Mouse (Mus musculus): ENCODE results near the gene Slc29a3.

DNA sequence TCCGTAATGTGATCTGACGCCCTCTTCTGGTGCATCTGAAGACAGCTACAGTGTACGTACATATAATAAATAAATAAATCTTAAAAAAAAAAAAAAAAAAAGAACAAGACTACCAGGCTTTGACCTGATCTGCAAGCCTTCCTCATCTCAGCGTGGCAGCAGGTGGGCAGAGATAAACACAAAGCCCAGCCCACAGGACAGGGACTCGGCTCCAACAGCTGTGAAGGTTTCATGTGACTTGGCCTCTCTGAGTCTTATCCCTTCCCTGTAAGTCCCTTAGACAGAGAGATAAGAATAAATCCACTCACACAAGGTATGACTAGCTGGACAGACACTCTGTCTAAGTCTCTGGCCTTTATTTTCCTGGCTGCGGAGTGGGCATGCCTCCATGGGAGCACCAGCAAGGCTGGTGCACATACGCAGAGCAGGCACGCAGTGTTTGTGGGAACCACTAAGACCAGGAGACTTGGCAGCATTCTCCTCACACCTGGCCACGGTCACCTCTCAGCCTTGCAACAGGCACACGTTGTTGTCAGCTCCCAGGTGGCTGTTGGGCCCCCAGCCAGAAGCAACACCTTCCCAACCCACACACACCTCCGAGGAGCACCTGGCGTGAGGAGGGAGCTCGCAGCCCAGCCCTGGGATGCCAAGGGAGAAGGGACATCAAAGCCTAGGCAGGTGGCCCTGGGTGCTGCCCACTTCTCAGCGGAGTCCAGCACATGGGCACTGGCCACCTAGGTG lies 45.3 kb upstream of the Slc29a3 start:
- no peak for TF ChIP-seq CTCF (IDR thresholded peaks at IDR 0.05; ENCODE audit: insufficient read depth, low read depth, low read length)
- no peak for TF ChIP-seq POLR2A (IDR thresholded peaks at IDR 0.05; ENCODE audit: insufficient read depth, low read depth, low read length)
